Mouse (Mus musculus): ENCODE measurements around the gene Plekhm3.

The Plekhm3 gene

GRCm38 (mm10) chr1:64876276-64876675, 80.3 kb downstream of the Plekhm3 start:
- DNase-seq (ENCODE audit: low read depth, low spot score) = peak; percentile 72

GRCm38 (mm10) chr1:64875712-64876111, 80.9 kb downstream of the Plekhm3 start:
- DNase-seq (ENCODE audit: low read depth, low spot score) = peak; percentile 44

GRCm38 (mm10) chr1:64875156-64875555, 81.5 kb downstream of the Plekhm3 start:
- no peak for DNase-seq (ENCODE audit: low read depth, low spot score)

GRCm38 (mm10) chr1:64871956-64872355, 84.7 kb downstream of the Plekhm3 start:
- DNase-seq (ENCODE audit: low read depth, low spot score) = no peak

GRCm38 (mm10) chr1:64867684-64868083, 88.9 kb downstream of the Plekhm3 start:
- no peak for DNase-seq (ENCODE audit: low read depth, low spot score)

GRCm38 (mm10) chr1:64866140-64866539, 90.5 kb downstream of the Plekhm3 start:
- no peak for DNase-seq (ENCODE audit: low read depth, low spot score)

- peak; percentile 84 for DNase-seq (ENCODE audit: low read depth, low spot score)
These were observed 96.2 kb downstream of the Plekhm3 start for GRCm38 (mm10) chr1:64860235-64860920.

- no peak for DNase-seq (ENCODE audit: low read depth, low spot score)
These were observed 96.8 kb downstream of the Plekhm3 start for GRCm38 (mm10) chr1:64859826-64860225.

- no peak for DNase-seq (ENCODE audit: low read depth, low spot score)
These were observed 101.8 kb downstream of the Plekhm3 start for GRCm38 (mm10) chr1:64854835-64855234.

GRCm38 (mm10) chr1:64853738-64854730, 102.6 kb downstream of the Plekhm3 start:
- DNase-seq (ENCODE audit: low read depth, low spot score) = peak; percentile 34

GRCm38 (mm10) chr1:64853244-64853643, 103.4 kb downstream of the Plekhm3 start:
- no peak for DNase-seq (ENCODE audit: low read depth, low spot score)

- peak; percentile 80 for DNase-seq (ENCODE audit: low read depth, low spot score)
These were observed 104.4 kb downstream of the Plekhm3 start for GRCm38 (mm10) chr1:64852272-64852671.

GRCm38 (mm10) chr1:64850345-64850744, 106.3 kb downstream of the Plekhm3 start:
- DNase-seq (ENCODE audit: low read depth, low spot score) = no peak

GRCm38 (mm10) chr1:64848996-64849395, 107.6 kb downstream of the Plekhm3 start:
- DNase-seq (ENCODE audit: low read depth, low spot score) = no peak

GRCm38 (mm10) chr1:64848081-64848480, 108.5 kb downstream of the Plekhm3 start:
- DNase-seq (ENCODE audit: low read depth, low spot score) = no peak

- no peak for DNase-seq (ENCODE audit: low read depth, low spot score)
These were observed 109.1 kb downstream of the Plekhm3 start for GRCm38 (mm10) chr1:64847565-64847964.

GRCm38 (mm10) chr1:64844978-64845377, 111.6 kb downstream of the Plekhm3 start:
- DNase-seq (ENCODE audit: low read depth, low spot score) = no peak

- peak; percentile 34 for DNase-seq (ENCODE audit: low read depth, low spot score)
These were observed 112.6 kb downstream of the Plekhm3 start for GRCm38 (mm10) chr1:64843900-64844616.

- peak; percentile 38 for DNase-seq (ENCODE audit: low read depth, low spot score)
These were observed 115.7 kb downstream of the Plekhm3 start for GRCm38 (mm10) chr1:64840930-64841329.

- DNase-seq (ENCODE audit: low read depth, low spot score) = no peak
These were observed 120.0 kb downstream of the Plekhm3 start for GRCm38 (mm10) chr1:64836584-64836983.

GRCm38 (mm10) chr1:64836114-64836513, 120.5 kb downstream of the Plekhm3 start:
- no peak for DNase-seq (ENCODE audit: low read depth, low spot score)

GRCm38 (mm10) chr1:64831552-64831951, 125.1 kb downstream of the Plekhm3 start:
- DNase-seq (ENCODE audit: low read depth, low spot score) = no peak

Data from 3T3-L1 (cell line).